Mouse (Mus musculus) inflammation-experienced regulatory T-cells (primary cell): Measurements from ENCODE around the gene Lipo3. TPM values are rescaled to one million over a fixed set of nuclear protein-coding genes. Genes with fewer than 3 reads are reported as not detected.

ENCODE experiments used
- polyA plus RNA-seq, 2 experiments: library from polyadenylated mRNA; unstranded; fragments of 100-300 nt; shearing (Covaris generic); gene quantifications; one replicate each; pipeline ENCODE4 v1.2.1; 2017

Gene Lipo3
- 10 to 100 TPM; 13.1 to 16.3 TPM for polyA plus RNA-seq

GRCm38 (mm10) chr19:33761287-33762086 lies at the start of gene Lipo3:
Lipo3 (minus strand) TSS chr19:33761951.

GRCm38 (mm10) chr19:33787359-33787758 lies 25.6 kb upstream of the Lipo3 start, which contains the start of gene Lipo1:
Lipo1 (minus strand) TSS chr19:33787459.

GRCm38 (mm10) chr19:33751259-33751658 lies 10.5 kb downstream of the Lipo3 start, which contains the start of gene Lipo2:
Lipo2 (minus strand) TSS chr19:33751359.

GRCm38 (mm10) chr19:33625152-33625551 lies 136.6 kb downstream of the Lipo3 start, which contains the start of gene Gm8978:
Gm8978 (minus strand) TSS chr19:33625252.

GRCm38 (mm10) chr19:33517680-33518079 lies 244.1 kb downstream of the Lipo3 start, which contains the start of gene Lipo4:
Lipo4 (minus strand) TSS chr19:33517780.

Other genes starting within 250 kb of the Lipo3 start
- not detected for gene Lipo4, start 244.2 kb downstream of the Lipo3 start, polyA plus RNA-seq
- gene Gm8978, start 136.7 kb downstream of the Lipo3 start, polyA plus RNA-seq: not detected
- under 1 TPM in 1 of 2 experiments, not detected in 1; 0.48 TPM for gene Lipo2, start 10.6 kb downstream of the Lipo3 start, polyA plus RNA-seq
- gene Lipo1, start 25.5 kb upstream of the Lipo3 start, polyA plus RNA-seq: not detected
- gene Lipf, start 199.2 kb upstream of the Lipo3 start, polyA plus RNA-seq: not detected
- not detected for gene Lipk, start 246.3 kb upstream of the Lipo3 start, polyA plus RNA-seq